Mouse (Mus musculus) brain, embryonic 14.5 days (tissue): ENCODE results near the gene Rrm2.

Source experiments
- CTCF ChIP-seq: fragments of 200-500 bp; IDR thresholded peaks from 2 replicates; pipeline ENCODE4 v1.5.1; 2012; ENCODE audit warnings: inconsistent platforms, mild to moderate bottlenecking, moderate library complexity, borderline replicate concordance; ENCODE audit not compliant: insufficient read depth, insufficient read length; ENCODE audit errors: extremely low read depth
- POLR2A ChIP-seq: fragments of 200-500 bp; IDR thresholded peaks from 2 replicates; pipeline ENCODE4 v1.6.1; 2012; ENCODE audit warnings: mild to moderate bottlenecking, inconsistent platforms, borderline replicate concordance; ENCODE audit not compliant: poor library complexity, insufficient read depth, insufficient read length, severe bottlenecking; ENCODE audit errors: extremely low read depth

DNA sequence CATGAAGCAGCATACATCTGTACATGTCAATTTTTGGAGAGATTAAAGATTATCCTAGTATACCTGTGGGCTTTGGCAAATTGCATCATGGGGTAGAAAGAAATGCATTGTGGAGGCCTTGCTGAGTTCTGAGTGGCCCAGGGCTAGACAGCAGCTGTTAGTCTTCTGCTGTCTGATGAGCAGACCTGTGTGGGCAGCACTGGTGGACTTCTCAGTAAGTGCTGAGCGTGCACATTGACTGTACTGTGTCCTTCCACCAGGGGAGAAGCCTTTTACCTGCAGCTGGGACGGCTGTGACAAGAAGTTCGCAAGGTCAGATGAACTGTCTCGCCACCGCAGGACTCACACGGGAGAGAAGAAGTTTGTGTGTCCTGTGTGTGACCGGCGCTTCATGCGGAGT is 48.1 kb upstream of the Rrm2 start:
- TF ChIP-seq CTCF (no peak), POLR2A (no peak)
